Mouse (Mus musculus): Measurements from ENCODE around the gene Eps8.

Gene Eps8

DNA sequence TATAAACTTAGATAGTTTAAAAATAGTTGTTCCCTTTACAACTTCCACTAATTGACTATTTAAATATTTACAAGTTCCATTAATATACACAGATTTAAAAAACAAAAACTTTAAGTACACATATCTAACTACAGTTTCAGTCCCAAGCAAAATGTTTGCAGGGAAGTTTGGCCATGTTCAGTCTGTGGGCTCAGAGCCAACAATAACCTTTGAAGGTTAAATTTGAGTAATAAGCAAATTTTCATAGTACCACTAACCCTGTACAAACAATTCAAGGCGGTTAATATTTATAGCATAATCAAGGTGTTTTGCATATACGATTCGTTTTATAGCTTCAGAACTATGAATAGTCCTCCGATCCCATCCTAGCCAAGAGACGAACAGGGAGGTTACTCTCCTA lies 84.7 kb downstream of the Eps8 start:
- no peak for ATAC-seq (ENCODE audit: low TSS enrichment)

DNA sequence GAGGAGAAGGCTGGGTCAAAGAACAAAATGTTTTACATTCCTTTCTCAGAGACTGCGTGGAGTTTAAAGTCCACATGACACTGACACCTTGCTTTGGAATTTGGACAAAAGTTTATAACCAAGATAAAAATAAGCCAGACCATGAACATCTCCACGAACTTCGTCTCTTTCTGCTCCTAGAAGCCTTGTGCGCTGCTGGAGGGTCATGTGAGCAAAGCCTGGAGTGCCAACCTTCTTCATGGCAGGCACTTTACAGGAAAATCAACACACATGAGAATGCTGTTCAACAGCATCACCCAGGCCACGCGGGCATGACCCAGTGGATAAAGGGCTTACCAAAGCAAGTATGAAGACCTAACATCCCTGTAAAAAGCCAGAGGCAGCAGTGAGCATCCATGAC lies 85.6 kb downstream of the Eps8 start:
- no peak for ATAC-seq (ENCODE audit: low TSS enrichment)

DNA sequence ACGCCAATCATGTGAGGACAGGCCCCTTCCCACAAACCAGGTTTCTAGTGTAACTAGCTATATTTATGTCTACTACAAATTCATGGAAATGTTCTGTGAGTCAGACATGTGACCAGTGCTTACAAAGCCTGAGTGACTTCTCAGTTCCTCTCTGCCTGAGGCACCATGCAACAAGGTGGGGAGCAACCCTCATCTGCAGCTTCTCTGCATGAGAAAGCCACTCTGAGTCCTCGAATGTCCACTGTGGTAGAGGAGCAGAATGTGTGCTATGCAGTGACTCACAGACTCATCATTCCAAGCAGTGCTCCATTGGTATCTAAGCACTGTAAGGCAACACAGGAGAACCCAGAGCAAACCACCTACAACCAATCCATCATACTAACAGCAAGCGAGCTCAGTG lies 88.8 kb downstream of the Eps8 start:
- no peak for ATAC-seq (ENCODE audit: low TSS enrichment)

DNA sequence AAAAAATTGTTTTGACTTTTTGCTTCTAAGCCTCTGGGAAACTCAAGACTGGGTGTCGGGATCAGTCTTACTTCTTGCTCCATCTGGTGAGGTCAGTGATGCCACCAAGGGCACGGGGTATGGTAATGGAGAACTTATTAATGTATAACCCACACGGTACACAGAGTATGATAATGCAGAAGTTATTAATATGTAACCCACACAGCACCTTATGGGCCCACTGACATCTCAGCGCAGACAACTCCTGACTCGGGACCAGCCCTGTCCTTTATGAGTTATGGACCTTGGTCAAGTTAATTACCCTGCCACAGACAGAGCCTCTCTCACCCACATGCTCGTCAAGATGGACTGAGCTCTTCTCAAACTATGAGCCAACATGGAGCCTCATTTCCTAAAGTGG lies 89.2 kb downstream of the Eps8 start:
- ATAC-seq (ENCODE audit: low TSS enrichment): no peak

DNA sequence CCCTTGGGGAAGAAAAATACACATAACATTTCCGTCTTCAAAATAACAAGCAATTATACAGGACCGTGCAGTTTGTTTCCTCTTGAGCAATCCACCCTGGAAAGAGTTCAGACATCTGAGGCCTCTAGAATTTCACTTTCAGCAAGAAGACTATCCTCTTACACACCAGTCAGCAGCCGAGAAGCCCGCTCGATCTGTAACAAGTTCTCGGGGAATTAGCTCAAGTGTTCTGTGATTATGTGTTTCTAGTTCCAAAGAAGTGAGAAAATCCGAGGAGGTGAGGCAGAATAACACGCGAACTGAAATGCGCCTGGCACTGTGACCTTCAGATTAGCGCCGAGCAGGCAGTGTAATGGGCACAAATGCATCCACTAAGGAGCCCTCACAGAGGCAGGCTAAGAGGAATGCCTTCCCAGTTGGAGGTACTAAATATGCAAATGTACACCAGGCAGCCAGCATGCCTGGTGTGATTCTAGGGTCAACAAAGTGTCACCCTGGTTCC lies 94.3 kb downstream of the Eps8 start:
- ATAC-seq (ENCODE audit: low TSS enrichment): no peak

DNA sequence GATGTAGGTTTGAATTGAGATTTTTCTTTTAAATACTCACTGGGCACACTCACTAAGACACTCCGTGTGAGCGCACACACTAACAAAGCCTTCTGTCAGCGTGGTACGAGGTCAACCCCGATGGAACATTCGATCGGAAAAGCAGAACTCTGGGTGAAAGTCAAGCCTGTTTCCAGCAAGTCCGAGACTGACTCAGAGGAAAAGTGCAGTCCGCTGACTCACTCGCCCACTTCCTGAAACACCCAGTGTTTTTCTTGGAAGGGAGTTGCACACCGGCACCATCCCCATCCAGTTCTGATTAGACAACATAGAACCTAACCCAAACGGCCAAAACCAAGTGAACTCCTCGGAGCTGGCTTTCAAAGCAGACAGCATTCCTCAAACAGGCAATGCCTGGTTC lies 95.8 kb downstream of the Eps8 start:
- peak; percentile 79 for ATAC-seq (ENCODE audit: low TSS enrichment)

DNA sequence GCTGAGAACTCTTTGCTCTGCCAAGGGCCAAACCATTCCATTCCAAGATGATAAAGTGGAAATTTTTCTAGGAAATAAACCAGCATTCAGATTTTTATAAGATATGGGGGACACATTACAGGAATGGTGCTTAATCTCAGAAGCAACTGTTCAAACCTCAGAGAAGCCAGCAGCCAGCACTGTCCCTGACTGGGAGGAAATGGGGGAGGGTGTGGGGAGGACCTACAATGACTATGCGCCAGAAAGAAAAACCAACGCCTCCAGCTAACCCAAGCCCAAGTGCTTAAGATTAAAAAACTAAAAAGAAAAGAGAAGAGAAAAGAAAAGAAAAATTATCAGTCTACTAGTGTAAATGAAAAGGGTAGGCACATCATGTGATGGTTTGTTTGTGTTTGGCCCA lies 97.0 kb downstream of the Eps8 start:
- 0 out of 2 replicates have a peak, but pooled peaks have one; percentile 19 for ATAC-seq (ENCODE audit: low TSS enrichment)

DNA sequence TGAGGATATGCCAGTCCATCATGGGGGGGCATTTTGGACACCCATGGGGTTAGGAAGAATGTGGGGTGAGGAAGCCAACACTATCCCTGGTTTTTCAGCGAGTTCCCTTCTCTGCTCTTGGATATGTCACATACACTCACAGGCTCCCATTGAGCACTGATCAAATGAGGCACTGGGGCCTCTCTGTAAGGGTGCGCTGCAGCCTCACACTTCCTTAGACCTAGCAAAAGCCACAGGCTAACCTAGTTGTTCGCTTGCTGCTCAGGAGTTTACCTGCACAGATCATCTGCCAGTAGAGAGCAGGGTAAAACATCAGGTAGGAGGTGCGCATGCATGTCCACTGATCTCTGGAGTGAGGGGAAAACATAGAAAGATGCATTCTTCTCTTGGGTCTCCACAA lies 97.5 kb downstream of the Eps8 start:
- no peak for ATAC-seq (ENCODE audit: low TSS enrichment)

DNA sequence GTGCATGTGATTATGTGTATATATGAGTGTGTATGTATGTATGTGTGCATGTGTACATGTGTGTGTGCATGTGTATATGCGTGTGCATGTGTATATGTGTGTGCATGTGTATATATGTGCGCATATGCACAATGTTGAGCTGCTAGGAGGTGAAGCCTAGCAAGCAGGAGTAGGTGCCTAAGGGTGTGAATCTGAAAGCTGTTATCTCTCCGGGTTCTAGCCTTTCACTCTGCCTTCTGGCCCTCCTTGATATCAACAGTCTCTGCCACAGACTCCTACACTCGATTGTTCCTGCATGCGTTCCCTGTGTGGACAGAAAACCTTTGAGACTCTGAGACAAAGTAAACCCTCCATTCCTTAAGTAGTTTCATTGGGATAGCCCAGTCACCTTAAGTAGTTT lies 98.0 kb downstream of the Eps8 start:
- ATAC-seq (ENCODE audit: low TSS enrichment): no peak

DNA sequence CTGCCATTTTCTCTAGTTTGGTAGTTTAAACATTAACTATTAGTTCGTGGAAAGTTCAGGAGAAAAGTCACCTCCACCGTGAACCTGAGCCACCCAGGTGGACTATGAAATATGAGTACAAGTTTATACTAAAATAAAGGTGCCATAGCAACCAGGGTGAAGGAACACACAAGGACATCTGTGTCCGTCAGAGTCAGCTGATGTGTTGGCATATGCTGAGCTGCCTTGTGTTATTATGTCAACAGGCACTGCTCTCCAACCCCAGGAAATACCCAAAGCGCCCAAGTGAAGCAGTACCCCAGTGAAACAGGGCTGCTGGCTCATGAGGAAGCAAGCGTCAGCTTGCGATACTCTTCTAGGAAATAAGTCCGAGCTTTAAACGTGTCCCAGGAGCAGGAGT lies 104.5 kb downstream of the Eps8 start:
- no peak for ATAC-seq (ENCODE audit: low TSS enrichment)

DNA sequence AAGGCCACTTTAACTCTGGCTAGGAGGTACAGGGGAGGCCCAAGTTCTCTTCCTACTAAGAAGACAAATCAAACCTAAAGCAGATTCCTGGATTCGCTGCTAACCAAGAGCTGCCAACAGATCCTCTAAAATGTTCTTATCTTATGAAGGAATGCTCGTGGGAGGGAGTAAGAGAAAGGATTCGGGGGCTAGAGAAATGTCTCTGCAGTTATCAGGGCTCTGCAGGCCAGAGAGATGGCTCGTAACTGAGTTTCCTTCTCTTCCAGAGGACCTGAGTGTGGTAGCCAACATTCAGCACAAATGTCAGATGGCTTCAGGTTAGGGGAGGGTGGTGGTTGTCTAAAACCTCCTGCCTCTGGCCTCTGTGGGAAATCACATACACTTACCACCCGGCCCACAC lies 106.1 kb downstream of the Eps8 start:
- no peak for ATAC-seq (ENCODE audit: low TSS enrichment)

DNA sequence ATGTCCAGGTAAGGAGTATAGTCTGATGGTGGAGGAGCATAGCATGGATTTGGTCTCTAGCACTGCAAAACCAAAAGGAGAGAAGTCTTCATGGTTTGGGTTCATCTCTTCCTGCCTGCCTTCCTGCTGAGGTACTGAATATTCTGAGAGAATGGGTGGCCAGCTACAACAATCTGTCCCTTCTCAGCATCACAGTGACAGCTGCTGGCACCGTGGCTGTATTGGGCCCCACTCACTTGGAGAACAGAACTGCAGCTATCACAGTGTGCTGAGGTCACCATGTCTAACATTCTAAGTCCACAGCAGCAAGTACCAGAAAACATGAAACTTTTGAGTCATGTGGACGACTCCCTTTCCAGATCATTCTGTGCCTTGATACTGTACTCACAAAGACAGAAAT lies 107.1 kb downstream of the Eps8 start:
- no peak for ATAC-seq (ENCODE audit: low TSS enrichment)

DNA sequence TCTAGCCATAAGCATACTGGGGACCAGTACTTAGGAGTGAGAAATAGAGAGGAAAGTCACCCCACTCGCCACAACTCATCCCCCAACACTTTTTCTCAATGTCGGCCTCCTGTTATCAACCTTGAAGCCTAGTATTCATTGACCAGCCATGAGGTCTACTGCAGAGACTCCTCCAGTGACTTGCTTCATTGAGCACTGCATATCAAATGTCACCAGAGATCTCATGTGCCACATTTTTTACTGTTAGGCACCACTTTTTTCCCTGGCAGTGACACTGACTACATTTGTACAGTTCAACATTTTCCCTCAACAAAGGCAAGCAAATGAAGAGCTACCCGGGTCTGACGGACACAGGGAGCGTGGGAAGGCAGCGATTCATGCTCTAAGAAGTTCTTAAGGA lies 108.6 kb downstream of the Eps8 start:
- no peak for ATAC-seq (ENCODE audit: low TSS enrichment)

DNA sequence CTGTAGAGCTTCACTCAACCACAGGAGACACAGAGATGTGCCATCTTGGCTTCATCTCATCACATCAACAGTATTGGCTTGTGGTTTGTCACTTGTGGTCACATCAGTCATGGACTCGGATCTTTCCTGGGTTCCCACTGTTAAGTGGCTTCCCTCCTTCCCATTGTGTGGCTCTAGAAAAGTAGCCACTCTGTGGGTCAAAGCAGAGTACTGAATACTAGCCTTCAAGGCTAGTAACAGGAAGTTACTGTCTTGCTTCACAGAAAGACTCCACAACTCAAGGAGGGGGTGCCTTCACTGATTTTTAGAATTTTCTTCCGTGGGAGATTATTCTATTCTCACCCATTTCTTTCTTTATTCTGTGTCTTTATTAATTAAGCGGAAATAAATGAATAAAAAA lies 109.3 kb downstream of the Eps8 start:
- no peak for ATAC-seq (ENCODE audit: low TSS enrichment)

DNA sequence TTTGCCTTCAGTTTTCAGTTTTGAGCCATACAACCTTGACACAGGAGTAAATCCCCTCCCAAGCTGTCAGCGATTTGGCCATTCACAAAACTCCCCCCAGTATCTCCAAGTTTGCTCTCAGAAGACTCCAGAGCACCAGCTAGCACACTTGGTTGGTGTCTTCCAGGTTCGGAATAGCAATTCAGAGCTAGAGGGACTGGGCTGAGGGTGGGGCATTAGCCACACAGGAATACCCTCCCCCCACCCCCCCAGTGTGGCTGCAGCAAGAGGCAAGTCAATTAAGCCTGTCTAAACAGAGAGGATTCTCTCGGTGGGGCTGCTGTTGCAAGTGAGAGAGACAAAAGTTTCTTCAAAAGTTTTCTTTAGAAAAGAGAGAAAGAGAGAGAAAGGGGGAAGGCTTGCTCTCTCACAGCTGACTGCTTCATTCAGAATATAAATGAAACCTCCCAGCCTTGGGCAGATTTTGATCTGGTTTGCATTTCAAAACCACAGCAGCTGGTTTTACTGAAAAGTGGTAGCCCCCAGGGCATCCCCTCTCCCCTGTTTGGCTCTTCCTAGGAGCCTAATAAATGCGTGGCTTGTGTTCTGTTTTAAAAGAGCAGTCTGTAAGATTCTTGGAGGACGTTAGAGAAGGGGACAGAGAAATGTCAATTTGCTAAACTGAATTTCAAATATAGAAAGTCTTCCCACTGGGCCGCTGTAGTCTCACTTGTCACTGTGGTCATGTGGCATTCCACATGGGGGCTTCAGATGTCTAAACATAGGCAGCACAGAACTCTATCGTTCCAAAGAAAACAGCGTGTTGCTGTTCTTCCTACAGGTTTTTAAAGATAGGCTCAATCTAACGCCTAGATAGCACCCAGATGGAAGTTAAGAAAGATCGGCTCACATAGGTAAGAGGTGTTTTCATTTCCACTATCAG lies 112.2 kb downstream of the Eps8 start:
- peak; percentile 38; the same call in 1 of the 2 replicates for ATAC-seq (ENCODE audit: low TSS enrichment)

DNA sequence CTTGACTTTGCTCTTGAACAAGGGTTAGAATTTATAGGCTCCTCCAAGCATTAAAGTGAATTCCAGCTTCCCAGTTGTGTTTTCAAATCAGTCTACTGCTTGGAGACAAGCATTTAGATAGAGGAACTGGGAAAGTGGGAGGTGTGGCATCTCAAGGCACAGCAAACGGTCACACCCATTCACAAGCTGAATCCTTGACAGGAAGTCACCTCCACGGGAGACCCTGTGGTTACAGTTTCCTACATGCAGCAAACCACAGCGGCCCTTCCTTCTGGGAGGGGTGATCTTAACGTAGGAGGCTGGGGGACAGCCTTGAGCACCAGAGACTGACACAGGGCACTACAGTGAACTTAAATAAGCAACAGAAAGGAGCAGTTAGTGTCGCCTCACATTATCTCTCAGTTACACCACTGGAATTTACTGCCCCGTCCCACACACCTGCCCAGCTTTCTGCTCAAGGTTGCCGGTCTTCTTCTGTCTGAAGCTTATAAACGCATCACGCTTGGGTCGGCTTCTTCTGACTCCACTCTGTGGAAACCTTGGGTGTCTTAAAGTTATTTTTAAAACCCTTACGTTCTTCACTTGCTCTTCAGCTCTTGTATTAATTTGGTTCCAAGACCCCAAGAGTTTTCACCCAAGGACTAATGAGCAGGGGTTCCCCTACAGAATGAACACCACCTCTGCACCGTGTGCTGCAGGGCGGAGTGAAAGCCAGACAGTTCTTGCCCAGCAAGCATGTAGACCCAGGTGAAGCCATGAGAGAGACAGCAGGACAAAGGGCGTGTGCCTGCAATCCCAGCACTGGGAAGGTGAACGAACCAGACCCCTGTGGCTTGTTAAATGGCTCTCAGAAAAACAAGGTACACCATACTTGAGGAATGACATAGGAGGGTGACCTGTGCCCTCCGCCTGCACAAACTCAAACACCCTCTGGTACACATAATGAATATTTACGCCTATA lies 113.2 kb downstream of the Eps8 start:
- ATAC-seq (ENCODE audit: low TSS enrichment): no peak

DNA sequence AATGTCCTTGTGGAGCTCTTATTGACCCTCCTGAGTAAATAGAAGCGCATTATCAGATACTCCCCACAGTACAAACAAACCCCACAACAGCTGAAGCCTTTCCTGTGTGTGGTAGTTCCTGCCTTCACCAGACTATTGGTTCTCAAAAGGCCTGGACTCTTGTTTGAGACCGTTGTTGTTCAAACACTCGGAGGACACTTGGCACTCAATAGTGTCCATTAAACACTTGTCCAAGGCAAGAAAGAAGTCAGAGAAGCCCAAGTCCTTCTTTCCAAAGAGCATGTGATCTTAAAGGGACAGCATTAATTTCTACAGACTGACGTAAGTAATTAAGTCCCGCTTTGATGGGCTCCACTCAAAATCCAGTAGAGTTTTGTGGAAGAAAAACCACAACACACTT lies 113.9 kb downstream of the Eps8 start:
- no peak for ATAC-seq (ENCODE audit: low TSS enrichment)

DNA sequence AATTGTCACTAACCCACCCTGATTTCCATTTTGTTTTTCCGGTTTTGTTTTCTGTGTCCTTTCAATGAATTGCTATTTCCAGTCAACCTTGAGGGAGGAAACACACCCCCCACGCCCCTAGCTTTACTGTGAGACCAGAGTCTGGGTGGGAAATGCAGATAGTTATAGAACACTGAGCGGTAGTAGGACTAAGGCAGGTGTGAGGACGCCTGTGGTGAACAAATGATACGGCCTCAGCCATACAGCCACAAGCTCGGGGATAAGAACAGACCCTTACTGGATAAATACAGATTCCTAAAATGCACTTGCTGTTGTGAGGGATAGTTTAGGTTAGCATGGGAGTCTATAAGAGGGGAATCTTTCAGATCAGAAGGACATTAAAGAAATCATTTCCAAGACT lies 114.3 kb downstream of the Eps8 start:
- ATAC-seq (ENCODE audit: low TSS enrichment): no peak

DNA sequence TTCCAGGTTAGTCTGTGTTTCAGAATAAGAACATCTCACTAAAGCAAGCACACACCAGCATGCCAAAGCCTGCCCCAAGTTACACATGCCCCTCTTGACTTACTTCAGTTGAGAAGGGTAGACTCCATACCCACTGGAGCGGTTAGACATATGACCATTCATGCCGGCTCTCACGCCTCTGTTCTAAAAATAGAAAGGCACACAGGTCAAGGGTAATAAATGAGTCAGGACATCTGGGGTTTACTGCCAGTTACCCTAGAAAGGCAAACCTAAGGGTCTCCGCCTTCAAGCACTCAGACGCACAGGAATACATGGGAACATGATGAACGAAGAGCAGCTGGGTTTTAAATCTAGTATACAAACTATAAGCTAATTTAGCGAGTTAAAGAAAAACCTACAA lies 115.5 kb downstream of the Eps8 start:
- ATAC-seq (ENCODE audit: low TSS enrichment): no peak

DNA sequence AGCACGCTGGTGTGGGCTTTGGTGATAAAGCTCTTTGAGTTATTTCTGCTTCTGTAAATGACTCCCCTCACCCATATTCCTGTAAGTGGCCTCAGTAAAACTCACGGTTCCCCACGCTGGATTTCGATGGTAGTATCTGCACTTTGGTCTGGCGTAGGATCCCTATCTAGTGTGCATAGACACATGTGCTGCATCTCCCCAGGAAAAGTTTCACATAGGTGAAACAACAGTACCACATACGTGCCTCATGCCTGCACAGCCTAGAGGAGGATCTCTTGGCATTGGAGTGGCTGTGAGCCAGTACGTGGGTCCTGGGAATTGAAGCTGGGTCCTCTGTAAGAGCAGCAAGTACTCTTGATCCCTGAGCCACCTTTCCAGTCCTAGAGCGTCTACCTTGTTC lies 121.9 kb downstream of the Eps8 start:
- ATAC-seq (ENCODE audit: low TSS enrichment): no peak

DNA sequence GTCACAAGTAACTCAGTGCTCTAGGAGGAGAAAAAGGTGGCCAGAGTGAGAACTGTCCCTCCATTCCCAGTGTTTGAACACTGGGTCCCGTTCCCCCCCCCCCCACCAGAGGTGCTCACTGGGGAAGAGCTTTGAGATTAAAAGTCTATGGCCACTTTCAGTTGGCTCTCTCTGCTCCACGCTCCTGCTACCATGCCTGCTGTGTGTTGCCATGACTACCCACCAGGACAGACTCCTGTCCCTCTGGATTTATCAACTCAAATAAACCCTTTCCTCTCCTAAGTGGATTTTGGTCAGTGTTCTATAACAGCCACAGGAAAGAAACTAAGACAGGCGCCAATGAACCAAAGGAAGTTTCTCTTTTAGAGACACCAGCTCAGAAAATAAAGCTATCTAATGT lies 128.9 kb downstream of the Eps8 start:
- ATAC-seq (ENCODE audit: low TSS enrichment): no peak

DNA sequence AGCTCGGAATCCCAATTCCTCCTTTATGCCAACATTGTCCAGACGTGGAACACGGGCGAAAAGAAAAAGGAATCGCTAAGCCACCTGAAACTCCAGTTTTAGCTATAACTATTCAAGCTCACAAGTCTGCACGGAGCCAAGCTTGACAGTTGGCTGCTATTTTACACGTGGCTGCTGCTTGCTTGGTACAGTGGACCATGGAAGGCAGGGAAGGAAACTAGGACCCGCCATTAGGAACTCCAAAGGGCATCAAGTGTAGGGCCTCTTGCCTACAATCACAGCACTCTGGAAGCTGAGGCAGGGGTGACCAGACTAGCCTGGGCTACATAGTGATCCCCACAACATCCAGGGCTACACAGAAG lies 134.4 kb downstream of the Eps8 start:
- ATAC-seq (ENCODE audit: low TSS enrichment): peak; percentile 68

Data from frontal cortex, adult (tissue).